Mouse (Mus musculus): ENCODE results near the gene Col23a1.

Gene Col23a1

DNA sequence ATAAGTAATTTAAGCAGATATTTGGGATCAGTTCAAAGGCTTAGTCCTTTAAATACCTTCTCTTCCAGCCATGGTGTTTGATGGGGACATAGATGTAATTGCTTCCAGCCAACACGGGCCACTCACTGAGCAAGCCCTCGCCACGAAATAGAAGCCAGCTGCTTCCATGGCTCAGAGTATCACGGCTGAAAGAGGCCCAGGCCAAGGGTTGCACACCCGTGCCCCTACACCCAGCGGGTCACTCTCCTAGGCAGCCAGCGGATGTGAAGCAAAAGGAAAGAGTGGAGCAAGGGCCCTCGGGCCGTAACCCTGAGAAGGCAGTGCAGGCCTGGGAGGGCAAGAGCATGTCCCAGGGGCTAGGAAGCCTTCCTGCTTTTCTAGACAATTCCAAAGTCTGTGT, 252.7 kb downstream of the Col23a1 start:
- no peak for DNase-seq (ENCODE audit: low read depth)

DNA sequence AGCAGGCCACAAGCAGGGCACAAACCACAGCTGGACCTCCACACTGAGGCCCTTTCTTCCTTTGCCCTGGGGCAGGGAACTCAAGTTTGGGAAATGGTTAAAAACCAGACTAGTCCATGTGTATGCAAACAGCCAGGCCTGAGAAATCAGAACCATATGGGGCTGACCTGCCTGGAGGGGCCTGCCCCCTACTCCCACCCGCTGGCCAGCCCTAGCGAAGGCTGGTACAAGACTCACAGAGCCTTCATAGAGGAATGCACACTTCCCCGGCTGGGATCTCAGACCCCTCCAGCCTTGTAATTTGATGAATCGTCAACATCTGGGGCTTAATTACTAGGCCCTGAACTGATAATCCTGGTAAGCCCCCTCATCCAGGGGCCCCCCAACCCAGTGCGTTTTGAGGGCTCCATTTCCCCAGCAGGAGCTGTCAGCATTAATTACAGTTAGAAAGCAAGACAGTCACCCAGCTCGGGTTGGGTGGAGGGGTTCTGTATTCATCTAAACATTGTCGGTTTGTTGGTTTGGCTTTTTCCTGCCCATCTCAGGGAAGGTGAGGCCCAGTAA, 253.8 kb downstream of the Col23a1 start:
- no peak for DNase-seq (ENCODE audit: low read depth)

DNA sequence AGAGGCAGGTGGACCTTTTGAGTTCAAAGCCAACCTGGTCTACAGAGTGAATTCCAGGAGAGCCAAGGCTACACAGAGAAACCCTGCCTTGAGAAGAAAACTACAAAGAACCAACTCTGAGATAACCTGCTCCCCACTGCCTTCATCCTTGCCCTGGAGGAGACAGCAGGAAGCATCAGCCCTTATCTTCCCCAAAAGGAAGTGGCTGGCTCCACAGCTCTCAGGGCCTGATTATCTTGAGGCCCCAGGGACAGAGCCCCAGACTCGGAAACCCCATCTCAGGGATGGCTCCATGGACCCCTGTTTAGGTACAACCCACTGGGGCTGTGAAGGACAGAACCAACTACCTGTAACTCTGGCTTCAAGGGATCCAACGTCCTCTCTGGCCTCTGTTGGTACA, 254.7 kb downstream of the Col23a1 start:
- DNase-seq (ENCODE audit: low read depth) = no peak

DNA sequence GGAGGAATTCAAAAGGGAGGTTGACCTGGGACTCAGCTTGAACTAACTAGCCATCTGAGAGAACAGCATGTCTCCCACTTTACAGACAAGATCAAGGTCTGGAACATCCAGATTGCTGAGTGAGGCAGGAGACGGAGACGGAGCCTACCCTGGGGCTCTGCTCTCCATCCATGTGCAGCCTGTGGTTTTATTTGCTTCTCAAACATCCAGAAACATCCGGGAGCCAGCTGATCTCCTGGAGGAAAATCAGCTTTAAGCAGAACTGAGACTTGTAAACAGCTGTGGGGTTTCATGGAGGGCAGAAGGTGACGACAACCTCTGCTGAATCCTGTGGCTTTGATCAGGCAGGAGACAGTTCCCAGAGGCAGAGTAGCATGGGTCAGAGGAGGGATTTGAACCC, 256.1 kb downstream of the Col23a1 start:
- no peak for DNase-seq (ENCODE audit: low read depth)

DNA sequence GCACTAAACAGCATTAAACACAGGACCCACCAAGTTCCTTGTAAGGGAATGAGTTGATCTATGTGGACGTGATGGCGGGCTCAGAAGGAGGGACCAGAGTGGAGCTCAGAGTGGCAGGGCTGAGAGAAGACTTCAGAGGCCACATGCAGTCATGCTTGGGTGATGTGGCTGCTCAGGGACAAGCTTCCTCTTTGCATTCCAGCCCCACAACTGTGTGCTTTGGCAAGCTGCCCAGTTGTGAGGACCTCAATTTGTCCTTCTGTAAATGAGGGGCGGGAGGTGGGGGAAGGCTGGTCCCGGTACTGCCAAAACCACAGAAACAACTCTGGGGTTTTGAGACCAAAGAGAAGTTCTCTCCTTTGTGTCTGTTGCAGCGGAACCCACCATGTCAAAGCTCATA, 261.5 kb downstream of the Col23a1 start:
- DNase-seq (ENCODE audit: low read depth) = no peak

DNA sequence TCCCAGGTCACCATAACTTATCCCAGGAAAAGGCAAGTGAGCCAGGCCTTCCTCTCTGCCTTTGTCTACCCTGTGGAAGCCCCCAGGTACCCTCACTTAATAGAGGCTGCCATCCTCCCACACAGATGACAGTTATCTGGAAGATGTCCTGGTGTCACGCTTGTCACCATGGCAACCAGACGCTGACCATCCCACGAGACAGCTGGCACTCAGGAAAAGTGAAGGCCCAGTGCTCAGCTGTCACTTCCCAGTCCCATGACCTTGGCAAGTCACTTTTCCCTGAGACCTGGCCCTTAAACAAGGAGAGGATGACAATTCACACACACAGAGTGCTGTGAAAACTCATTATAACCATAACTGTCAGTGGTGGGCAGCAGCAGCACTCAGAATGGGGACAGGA, 262.4 kb downstream of the Col23a1 start:
- no peak for DNase-seq (ENCODE audit: low read depth)

DNA sequence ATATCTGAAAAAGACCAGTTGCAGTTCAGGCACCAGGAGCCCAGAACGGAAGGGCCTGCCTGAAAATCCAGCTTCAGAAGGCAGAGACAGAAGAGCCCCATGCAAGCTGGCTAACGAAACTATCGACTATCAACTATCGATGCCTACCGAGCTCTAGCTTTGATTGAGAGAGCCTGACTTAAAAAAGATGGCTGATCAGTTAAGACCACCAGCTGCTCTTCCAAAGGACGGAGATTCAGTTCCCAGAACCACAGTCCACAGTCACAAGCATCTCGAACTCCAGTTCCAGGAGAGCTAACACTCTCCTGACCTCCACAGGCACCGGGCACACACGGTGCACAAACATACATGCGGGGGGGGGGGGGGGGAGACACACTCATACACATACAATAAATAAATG, 264.9 kb downstream of the Col23a1 start:
- DNase-seq (ENCODE audit: low read depth) = no peak

DNA sequence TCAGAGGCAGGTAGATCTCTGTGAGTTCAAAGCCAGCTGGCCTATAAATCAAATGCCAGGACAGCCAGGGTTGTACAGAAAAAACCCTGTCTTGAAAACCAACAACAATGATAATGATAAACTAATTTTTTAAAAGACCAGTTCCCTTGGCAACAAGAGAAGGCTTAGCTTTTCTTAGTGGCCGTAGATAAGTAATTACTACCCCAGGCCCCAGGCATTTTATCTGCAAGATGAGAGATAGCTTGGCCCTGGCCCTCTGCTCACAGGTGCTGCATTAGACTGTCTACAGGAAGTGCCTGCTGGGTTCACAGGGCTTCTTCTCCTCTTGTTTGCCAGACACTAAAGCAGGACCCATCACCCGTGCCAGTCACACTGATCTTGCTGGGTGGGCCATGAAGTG, 265.3 kb downstream of the Col23a1 start:
- no peak for DNase-seq (ENCODE audit: low read depth)

DNA sequence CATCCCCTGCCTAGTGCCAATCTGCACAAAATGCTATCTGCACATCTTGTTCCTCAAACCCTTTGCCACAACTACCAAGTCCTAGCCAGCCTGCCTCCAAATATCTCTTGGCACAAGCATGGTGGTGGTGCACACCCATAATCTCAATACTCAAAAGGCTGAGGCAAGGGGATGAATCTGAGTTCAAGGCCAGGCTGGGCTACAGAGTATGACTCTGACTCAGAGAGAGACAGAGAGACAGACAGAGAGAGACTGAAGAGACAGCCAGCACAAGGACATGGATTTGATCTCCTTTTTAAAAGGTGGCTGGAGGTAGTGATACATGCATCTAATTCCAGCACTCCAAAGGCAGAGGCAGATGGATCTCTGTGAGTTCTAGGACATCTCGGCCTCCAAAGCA, 273.6 kb downstream of the Col23a1 start:
- DNase-seq (ENCODE audit: low read depth) = no peak

DNA sequence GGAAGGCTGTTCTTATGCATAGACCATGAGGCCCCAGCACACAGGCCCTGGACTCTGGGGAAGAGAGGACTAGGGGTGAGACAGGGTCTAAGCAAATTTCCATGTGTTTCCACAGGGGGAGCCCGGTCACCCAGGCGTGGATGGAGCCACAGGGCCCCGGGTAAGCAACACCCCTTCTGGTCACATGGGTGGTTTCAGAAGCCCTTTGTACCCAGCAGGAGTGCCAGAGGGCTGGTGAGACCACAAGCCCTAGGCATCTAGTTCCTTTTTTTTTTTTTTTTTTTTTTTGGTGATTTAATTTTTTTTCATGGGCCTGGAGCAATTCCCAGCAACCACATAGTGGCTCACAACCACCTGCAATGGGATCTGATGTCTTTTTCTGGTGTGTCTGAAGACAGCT, 275.3 kb downstream of the Col23a1 start:
- DNase-seq (ENCODE audit: low read depth) = no peak

DNA sequence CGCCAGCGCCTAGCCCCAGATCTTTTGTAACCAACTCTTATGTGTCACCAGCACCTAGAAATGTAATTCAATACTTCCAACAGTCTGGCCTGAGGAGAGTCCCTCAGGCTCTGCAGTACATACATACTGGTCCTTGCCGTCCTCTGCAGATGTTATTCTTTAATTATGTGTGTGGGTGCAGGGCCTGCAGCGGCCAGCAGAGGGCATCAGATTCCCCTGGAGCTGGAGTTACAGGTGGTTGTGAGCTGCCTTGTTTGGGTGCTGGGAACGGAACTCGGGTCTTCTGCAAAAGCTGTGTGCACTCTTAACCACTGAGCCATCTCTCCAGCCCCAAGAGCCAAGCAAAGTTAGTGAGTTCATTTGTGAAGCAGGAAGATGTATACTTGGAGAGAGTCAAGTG, 276.2 kb downstream of the Col23a1 start:
- DNase-seq (ENCODE audit: low read depth) = no peak

DNA sequence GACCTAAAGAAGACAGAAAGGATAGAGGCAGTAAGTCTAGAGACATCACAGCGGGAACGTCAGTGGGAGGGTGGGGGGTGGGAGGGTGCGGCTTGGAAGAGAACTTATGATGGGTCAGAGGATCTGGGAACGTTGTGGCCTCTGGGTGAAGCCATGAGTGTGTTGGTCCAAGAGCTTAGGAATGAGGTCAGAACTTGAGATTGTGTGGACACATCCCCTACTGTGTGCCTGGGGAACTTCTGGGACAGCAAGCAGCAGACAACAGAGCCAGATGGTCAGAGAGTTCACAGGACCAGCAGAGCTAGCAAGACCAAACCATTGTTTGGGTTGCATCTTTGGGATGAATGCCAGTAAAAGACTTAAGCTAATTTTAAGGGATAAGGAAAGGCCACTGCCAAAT, 279.1 kb downstream of the Col23a1 start:
- DNase-seq (ENCODE audit: low read depth) = no peak

DNA sequence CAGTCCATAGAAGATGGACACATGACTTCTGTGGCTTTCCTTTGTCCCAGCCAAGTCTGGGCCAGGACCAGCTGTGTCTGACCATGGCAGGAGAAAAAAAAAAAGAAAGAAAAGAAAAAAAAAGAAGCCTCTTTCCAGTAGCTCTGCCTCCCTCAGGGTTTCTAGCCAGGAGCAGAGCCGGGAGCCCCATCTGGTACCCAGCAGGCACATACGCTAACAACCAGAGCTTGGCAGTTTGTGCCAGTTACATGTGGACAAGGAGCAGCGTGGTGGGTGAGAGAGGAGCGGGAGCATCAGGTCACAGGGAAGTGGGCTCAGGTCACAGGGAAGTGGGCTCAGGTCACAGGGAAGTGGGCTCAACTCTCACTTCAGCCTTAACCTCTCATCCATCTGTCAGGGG, 286.7 kb downstream of the Col23a1 start:
- no peak for DNase-seq (ENCODE audit: low read depth)

DNA sequence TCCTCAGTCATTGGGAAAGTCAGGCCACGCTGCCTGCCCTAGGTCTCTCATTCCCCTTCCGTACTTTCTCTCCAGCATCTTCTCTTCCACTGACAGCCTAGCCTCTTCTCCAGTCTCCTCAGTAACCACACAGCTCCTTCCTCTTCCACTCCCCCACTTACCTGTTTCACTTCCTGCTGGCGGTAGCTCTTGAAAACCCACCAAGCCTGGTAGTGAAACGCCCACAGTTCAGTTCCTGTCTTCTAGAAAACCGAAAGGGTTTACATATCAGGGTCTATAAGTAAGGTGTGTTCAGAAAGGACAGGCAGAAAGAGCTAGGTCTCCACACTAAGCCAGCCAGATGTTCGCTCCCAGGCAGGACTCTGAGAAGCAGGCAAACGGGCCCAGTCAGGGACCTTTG, 287.9 kb downstream of the Col23a1 start:
- no peak for DNase-seq (ENCODE audit: low read depth)

DNA sequence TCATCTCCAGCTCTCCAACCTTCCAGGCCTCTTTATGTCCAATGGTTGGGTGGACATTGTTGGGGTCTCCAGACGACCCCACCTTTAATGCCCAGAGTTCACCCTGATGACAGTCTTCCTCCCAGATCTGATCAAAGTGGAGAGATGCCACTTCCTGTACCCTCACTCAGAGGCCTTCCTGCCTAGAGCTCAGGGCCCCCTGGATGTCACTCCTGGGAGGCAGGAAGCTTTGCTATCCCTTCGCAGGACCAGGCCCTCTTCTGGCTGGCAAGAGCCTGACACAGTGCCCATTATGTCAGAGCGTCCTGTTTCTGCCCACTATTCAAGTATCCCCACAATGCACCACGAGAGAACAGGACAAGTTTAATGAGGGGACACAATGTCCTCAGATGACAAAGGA, 289.3 kb downstream of the Col23a1 start:
- DNase-seq (ENCODE audit: low read depth) = no peak

DNA sequence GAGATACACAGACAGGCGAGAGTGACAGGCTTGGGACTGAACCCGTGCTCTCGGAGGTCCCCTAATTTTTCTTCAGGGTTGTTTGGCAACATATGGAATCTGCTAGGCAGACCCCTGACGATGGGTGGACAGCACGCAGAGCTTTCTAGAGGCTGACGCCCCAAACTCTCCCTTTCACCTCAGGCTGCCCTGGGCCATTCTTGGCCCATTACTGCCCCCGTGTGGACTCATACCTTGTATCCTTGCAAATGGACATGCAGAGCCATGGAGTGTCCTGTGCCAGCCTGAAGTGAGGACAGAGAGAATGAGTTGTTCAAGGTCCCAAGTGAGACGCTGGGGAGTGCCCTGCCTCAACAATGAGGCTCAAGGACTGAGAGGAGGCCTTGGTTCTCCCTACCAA, 293.0 kb downstream of the Col23a1 start:
- DNase-seq (ENCODE audit: low read depth) = peak; percentile 67

DNA sequence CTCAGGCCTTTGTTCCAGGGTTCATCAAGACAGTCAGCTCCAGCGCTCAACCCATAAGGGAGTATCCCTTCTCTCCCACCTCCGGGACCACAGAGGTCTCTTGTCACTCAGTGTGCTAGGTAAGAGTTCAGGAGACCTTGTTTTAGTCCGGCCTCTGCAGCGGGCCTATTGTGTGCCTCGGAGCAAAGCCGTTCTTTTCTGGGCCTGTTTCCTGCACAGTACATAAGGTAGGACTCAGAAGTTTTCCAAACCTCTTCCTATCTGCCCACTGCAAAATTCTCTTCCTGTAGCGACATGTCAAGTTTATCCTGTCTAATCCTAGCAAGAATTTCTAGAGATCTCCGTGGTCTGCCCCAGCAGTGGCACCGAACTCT, 294.3 kb downstream of the Col23a1 start:
- DNase-seq (ENCODE audit: low read depth) = no peak

DNA sequence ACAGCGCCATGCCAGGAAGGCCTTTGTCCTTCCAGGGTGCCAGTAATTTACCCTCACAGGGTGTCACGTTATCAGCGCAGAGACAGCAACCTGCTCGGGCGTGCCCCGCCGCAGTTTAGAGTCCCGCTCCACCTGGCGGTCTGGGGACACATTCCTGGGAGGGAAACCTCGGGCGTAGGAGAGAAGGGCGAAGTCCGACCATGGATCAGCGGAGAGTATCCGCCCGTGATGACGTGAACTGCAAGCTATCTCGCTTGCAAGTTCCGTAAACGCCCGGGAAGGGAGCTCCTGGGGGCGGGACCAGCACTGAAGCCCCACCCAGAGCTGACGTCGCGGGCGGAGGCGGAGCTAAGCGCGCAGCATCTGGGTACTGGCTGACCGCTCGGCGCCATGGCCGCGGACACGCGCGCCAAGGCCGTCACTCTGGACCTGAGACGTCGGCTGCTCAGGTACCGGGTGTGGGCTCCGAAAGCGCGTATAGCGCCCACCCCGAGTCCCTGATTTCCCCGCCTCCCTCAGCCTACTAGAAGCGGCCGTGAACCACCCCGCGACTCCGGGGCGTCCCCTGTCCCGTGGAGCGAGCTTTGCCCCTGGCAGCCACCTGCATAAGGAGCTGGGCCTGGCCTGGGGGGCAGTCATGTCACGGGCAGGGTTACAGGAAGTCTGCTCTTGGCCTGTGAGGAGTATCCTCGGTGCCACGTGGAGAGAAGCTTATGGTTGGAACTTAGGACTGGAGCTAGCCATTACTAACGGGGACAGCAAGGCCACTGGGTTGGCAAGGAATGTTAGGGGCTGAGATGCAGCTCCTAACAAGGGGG, 294.9 kb downstream of the Col23a1 start, which contains the start of gene Phykpl:
TSS of gene Phykpl (plus strand) at position 327 of the 818 bp plus-strand sequence.
- peak; percentile 92 for DNase-seq (ENCODE audit: low read depth)

DNA sequence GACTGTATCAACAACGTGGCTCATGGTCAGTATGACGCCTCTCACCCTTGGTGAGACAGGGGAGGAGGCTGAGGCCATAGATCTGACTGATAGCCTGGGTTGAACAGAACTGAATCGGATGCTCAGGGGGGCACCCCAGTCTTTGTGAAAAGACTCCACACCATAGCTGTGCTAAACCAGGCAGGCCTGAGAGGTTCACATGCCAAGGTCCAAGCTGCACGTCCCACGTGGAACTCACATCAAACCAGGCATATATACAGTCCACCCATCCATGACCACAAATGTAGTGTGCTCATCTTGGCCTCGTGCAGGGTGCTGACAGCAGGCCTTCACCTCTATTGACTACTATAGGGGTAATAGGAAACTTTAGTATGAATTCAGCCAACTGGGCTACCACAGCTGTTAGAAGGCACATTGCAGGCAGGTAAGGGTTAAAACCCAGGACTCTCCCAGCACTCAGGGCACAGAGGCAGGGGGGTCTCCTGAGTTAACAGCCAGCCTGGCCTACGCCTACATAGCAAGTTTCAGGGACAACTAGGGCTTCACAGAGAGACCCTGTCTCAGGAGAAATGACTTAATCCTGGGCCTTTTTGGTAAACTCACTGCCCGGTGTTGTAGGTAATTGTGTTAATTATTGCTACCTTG, 296.0 kb downstream of the Col23a1 start:
- DNase-seq (ENCODE audit: low read depth) = no peak

DNA sequence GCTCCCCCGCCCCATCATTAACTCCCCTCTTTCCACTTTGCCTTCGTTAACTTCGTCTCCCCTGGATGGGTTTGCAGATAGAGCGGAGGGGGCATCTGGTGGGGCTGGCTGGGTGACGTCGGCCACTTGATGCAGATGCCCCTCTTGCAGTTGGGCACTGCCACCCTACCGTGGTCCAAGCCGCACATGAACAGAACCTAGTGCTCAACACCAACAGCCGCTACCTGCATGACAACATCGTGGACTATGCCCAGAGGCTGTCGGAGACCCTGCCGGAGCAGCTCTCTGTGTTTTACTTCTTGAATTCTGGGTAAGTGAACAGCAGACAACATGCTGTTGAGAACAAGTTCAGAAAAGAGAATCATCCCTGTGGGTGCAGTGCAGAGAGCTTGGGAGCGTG, 296.7 kb downstream of the Col23a1 start:
- DNase-seq (ENCODE audit: low read depth) = no peak

DNA sequence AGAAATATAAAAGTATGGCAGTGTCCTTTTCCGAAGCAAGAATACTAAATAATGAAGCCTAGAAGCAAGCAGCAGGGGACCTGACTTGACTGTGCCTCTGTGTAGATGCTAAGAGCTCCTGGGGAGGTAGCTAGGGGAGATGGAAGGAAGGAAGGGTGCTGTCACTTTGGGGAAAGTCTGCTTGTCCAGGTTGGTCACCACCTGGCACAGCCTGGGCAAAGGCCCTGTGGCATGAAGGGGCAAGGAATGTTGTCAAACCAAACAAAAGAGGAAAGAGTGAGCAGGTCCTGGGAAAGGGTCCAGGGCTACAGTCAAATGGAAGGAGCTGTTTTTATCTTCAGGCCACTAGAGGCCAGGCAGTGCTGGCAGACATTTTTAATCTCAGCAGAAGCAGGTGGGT, 297.3 kb downstream of the Col23a1 start:
- no peak for DNase-seq (ENCODE audit: low read depth)

DNA sequence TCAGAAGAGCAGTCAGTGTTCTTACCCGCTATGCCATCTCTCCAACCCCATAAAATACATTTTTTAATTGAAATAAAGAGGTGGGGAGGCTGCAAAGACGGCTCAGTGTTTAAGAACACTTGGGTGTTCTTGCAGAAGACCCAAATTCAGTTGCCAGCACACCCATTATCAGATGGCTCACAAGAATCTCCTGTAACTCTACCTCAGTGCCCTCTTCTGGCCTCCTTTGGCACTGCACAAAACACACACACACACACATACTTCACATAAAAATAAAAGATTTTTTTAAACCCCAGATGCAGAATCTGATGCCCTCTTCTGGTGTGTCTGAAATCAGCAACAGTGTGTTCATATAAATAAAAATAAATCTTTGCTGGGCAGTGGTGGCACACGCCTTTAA, 299.1 kb downstream of the Col23a1 start:
- no peak for DNase-seq (ENCODE audit: low read depth)

DNA sequence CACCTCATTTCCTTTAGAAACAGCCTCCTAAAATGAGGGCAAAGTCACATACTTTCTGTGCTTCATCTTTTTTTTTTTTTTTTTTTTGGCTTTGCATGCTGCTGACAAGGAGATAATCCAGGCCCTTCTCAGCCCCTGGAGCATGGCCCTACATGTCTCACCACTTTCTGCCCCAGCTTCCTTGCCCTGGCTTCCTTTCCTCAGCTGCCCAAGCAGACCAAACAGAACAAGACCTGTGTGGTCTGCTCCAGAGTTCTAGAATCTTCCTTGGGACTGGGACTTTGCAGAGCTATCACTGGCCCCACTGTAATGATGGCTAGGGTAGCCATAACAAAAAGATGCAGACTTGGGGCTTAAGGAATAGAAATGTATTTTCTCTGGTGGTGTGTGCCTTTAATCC, 300.3 kb downstream of the Col23a1 start:
- no peak for DNase-seq (ENCODE audit: low read depth)

DNA sequence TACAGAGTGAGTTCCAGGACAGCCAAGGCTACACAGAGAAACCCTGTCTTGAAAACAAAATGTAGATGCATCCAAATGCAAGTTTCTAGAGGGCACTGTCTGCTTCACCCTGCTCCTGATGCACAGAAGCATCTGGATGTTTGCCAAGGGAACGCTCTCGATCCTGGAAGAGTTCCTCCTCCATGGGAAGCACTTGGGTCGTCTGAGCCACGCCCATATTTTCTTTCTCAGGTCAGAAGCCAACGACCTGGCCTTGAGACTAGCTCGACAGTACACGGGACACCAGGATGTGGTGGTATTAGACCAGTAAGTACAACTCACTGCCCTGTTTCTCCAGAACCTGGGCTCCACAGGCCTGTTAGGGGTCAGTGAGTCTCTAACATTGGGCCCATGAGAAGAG, 301.4 kb downstream of the Col23a1 start:
- DNase-seq (ENCODE audit: low read depth) = no peak
